Mouse (Mus musculus): ENCODE measurements at regions not wholly inside any gene's neighbourhood (a gene's known extent, or its start where the extent isn't known, plus 50 kb on each side); places are given as distances from the start of the nearest gene placed in this dataset.
A peak's percentile ranks its signal among the peaks of the same experiment; 100 is the strongest.

DNA sequence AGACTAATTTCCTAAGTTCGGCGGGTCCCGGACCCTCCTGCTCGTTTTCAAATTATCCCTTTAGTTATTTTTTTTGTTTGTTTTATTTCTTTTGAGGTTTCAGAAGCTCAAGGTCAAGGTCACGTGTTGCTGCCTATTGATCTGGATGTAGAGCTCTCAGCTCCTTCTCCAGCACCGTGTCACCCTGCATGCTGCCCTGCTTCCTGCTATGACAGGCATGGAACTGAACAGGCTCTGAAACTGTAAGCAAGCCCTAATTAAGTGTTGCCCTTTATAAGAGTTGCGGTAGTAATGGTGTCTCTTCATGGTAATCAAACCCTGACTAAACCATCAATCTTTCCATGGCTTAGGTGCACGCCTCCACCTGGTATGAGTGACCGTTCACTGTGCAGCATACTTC lies 319.2 kb downstream of the Mex3b start:
- TF ChIP-seq CTCF (IDR thresholded peaks at IDR 0.05; ENCODE audit: borderline replicate concordance, extremely low read depth, insufficient read depth, insufficient read length) = no peak
- TF ChIP-seq POLR2A (IDR thresholded peaks at IDR 0.05; ENCODE audit: borderline replicate concordance, extremely low read depth, insufficient read depth, insufficient read length, poor library complexity, severe bottlenecking) = no peak
- no peak for DNase-seq (ENCODE audit: low read depth)

DNA sequence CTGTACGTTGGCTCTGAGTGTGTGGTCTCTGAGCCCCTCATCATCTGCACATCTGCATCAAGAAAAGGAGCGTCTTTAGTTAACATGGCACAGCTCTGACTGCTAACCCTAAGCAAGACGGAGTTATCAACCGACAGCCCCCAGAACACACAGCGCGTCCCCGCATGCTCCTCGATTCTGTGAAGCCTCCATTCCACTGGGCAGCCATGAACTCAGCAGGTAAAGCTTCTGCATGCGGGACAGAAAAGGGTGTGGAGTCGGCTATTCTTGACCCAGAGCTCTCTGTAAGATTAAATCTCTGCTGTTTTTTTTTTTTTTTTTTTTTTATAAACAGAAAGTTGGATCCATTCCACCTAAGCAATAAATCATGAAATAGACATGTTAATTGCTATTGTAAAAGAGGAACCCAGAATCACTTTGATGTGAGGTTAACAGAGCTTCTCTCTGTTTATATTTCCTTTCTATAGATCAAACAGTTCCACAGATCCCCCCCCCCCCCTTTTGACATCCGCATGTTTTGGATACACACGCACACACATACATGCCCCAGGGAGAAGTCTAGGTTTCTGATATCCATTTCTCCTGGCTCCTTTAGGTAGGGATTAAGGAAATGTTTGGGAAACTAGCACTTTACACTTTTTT lies 328.9 kb downstream of the Mex3b start:
- TF ChIP-seq CTCF (IDR thresholded peaks at IDR 0.05; ENCODE audit: borderline replicate concordance, extremely low read depth, insufficient read depth, insufficient read length) (no peak), POLR2A (IDR thresholded peaks at IDR 0.05; ENCODE audit: borderline replicate concordance, extremely low read depth, insufficient read depth, insufficient read length, poor library complexity, severe bottlenecking) (no peak)
- DNase-seq (ENCODE audit: low read depth) = no peak

DNA sequence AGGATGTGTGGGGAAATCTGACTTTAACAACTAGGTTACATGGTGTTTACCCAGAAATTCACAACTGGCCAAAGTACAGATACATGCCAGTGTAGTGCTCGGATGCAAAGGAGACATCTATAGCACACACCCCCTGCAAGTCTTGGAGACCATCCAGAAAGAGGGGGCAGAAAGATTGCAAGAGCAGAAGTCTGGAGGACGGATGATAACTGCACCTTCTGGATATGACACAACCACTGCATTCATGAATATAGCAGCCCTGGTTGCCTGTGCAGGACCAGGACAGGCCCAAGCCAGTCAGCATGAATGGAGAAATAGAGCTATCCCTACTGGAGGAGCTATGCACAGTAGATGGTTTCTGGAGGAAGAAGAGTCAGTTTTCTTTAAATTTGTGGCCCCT lies 330.4 kb downstream of the Mex3b start:
- no peak for DNase-seq (ENCODE audit: low read depth)
- no peak for TF ChIP-seq CTCF (IDR thresholded peaks at IDR 0.05; ENCODE audit: borderline replicate concordance, extremely low read depth, insufficient read depth, insufficient read length)
- TF ChIP-seq POLR2A (IDR thresholded peaks at IDR 0.05; ENCODE audit: borderline replicate concordance, extremely low read depth, insufficient read depth, insufficient read length, poor library complexity, severe bottlenecking) = no peak

DNA sequence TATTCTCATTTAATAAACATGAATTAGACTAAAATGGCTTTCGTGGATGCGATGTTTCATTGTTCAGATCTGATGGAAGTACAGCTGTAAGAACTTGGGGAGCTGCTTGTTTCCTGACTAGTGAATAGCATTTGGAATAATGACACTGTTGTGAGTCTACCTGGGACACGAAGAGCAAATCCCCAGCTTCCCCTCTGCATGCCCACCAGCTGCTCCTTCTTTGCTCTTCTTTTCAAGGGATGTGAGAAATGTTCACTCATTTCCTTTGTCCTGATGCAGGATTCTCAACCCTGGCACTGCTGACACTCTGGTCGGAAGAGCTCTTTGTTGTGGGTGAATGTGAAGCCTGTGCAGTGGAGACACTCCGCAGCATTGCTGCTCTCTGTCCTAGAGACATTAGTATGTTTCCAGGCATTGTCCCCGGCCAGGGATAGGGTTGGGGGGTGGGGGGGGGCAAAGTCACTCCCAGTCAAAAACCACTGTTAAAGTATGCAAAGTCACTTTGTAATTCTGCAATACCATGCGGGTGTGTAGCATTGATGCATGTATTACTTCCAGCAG lies 334.1 kb downstream of the Mex3b start:
- DNase-seq (ENCODE audit: low read depth) = peak; percentile 77
- TF ChIP-seq CTCF (IDR thresholded peaks at IDR 0.05; ENCODE audit: borderline replicate concordance, extremely low read depth, insufficient read depth, insufficient read length) = no peak
- no peak for TF ChIP-seq POLR2A (IDR thresholded peaks at IDR 0.05; ENCODE audit: borderline replicate concordance, extremely low read depth, insufficient read depth, insufficient read length, poor library complexity, severe bottlenecking)

DNA sequence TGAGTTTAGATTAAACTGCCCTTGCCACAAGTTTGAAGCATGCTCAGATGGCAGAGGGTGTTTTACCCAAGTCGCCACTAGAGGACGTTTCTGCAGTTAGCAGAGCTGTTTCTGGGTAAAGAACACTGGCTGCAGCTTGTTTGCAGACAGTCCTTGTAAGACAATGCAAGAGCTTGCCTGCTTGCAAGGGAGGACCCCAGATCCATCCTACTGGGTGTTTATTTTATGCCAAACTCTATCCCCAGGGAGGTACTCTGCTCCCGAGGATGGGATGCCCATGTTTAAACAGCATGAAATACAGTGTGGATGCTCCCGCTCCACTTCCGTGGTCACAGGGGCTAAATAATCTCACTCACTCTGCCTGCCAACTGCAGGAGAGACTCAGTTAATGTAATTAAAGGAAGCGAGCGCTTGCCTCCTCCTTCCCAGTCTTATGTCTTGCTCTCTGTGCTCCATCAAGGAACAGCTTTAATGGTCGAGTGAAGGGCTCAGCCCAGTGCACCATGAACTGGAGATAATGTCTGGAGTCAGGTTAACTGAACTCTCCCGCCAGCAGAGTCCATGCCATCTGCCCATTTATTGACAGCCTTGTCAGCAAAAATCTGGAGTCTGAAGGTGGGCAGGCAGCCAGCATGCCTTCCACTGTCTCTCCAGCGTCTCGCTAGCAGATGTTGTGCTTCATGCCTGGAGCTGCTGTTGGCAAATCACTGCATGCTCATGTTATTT lies 334.8 kb downstream of the Mex3b start:
- DNase-seq (ENCODE audit: low read depth) = peak; percentile 96
- TF ChIP-seq CTCF (IDR thresholded peaks at IDR 0.05; ENCODE audit: borderline replicate concordance, extremely low read depth, insufficient read depth, insufficient read length) (peak; percentile 78), POLR2A (IDR thresholded peaks at IDR 0.05; ENCODE audit: borderline replicate concordance, extremely low read depth, insufficient read depth, insufficient read length, poor library complexity, severe bottlenecking) (peak; percentile 29; the same call in 1 of the 2 replicates)

DNA sequence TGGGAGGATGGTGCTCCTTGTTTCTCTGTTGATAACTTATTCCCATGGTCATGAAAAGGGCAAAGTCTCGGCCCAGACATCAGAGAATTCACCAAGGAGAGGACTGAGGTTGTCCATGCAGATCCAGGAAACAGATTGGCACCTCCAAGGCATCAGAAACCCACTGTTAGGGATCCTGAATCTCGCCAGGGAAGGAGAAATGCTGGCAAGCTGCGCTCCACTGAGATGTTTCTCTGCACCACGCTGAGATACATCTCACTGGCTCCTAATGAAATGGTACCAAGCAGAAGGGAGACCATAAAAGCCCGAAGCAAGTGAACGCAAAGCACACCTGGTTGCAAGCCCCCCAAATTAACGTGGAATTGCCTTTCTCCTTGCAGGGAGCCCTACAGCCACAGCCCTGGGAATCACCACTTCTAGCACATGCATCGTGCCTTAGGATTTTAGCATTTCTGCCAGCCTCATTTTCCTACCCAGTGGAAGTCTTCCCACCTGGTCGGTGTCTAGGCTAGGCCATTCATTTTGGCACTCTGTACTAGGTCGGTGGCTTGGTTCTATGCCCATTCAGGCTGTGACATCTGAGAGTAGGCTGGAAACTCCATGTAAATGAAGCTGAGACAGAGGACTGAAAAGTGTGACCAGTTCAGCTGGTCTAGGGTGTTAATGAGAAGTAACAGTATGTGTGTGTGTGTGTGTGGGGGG lies 336.3 kb downstream of the Mex3b start:
- no peak for DNase-seq (ENCODE audit: low read depth)
- TF ChIP-seq CTCF (IDR thresholded peaks at IDR 0.05; ENCODE audit: borderline replicate concordance, extremely low read depth, insufficient read depth, insufficient read length) (no peak), POLR2A (IDR thresholded peaks at IDR 0.05; ENCODE audit: borderline replicate concordance, extremely low read depth, insufficient read depth, insufficient read length, poor library complexity, severe bottlenecking) (no peak)

DNA sequence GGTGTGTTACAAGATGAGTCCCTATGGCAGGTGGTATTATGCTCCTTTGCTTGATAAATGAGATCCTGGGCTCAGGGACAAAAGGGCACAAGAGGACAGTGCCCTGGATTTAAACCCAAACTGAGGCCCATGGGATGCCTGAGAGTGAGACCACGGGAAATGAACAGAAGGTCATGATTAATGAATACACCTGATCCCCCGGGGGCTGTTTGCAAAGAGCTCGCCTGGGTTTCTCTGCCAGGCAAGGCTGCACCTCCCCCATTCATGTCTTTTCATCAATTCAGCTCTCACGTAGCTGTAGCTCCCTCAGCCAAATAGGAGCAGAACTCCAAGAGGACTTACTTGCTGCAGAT lies 336.9 kb downstream of the Mex3b start:
- peak; percentile 90 for DNase-seq (ENCODE audit: low read depth)
- no peak for TF ChIP-seq CTCF (IDR thresholded peaks at IDR 0.05; ENCODE audit: borderline replicate concordance, extremely low read depth, insufficient read depth, insufficient read length)
- no peak for TF ChIP-seq POLR2A (IDR thresholded peaks at IDR 0.05; ENCODE audit: borderline replicate concordance, extremely low read depth, insufficient read depth, insufficient read length, poor library complexity, severe bottlenecking)

DNA sequence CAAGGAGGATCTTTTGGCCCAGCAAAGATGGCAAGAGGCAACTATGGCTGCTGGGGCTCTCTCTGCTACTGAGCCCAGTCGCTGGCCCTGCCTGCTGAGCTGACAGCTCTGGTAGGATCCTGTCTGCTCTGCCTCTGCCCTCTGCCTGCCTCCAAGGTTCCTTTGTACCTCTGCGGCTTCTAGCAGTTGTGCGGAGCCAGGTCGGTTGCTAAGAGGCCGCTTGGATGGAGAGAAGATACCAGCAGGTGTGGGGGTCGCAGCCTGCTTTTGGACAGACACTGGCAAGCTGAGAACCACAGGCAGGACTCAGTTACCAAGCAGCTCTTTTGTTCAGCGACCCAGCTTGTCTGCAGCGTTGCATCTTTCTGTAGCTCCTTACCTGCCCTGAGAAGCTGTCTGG lies 337.6 kb downstream of the Mex3b start:
- TF ChIP-seq CTCF (IDR thresholded peaks at IDR 0.05; ENCODE audit: borderline replicate concordance, extremely low read depth, insufficient read depth, insufficient read length) (no peak), POLR2A (IDR thresholded peaks at IDR 0.05; ENCODE audit: borderline replicate concordance, extremely low read depth, insufficient read depth, insufficient read length, poor library complexity, severe bottlenecking) (no peak)
- peak; percentile 57 for DNase-seq (ENCODE audit: low read depth)

DNA sequence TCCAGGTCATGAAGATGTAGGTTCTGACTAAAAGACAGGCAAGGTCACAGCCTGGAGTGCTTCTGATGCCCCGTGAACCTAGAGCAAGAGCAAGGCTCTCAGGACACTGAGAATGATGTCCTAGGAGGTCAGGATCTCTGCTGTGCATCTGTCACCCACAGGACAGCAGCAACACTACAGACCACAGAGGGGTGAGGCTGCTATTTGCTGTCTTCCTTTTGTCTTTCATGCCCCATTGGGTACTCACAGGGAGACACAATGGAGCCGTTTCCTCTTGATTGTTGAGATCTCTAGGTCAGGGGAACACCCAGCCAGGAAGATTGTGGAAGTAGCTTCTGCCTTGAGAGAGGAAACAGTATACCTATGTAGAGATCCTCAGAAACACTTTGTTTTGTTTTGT lies 339.9 kb downstream of the Mex3b start:
- no peak for DNase-seq (ENCODE audit: low read depth)
- no peak for TF ChIP-seq CTCF (IDR thresholded peaks at IDR 0.05; ENCODE audit: borderline replicate concordance, extremely low read depth, insufficient read depth, insufficient read length)
- TF ChIP-seq POLR2A (IDR thresholded peaks at IDR 0.05; ENCODE audit: borderline replicate concordance, extremely low read depth, insufficient read depth, insufficient read length, poor library complexity, severe bottlenecking) = no peak

DNA sequence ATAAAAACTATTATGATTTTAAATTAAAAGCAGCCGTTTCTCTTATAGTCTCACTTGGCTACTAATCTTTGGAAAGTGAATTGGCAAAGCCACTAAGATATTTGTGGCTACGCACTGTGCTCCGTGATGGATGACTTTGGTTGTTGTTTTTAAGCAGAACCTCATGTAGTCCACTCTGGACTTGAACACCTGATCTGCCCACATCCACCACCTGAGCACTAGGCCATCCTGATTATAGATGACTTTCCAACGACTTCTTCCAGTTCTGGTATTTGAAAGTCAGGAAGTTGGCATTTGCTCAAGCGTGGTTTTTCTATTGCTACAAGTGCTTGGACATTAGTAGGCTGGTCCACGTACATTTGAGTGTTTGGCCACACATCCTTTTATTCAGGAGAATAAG lies 344.5 kb downstream of the Mex3b start:
- no peak for TF ChIP-seq CTCF (IDR thresholded peaks at IDR 0.05; ENCODE audit: borderline replicate concordance, extremely low read depth, insufficient read depth, insufficient read length)
- no peak for TF ChIP-seq POLR2A (IDR thresholded peaks at IDR 0.05; ENCODE audit: borderline replicate concordance, extremely low read depth, insufficient read depth, insufficient read length, poor library complexity, severe bottlenecking)
- DNase-seq (ENCODE audit: low read depth) = no peak

DNA sequence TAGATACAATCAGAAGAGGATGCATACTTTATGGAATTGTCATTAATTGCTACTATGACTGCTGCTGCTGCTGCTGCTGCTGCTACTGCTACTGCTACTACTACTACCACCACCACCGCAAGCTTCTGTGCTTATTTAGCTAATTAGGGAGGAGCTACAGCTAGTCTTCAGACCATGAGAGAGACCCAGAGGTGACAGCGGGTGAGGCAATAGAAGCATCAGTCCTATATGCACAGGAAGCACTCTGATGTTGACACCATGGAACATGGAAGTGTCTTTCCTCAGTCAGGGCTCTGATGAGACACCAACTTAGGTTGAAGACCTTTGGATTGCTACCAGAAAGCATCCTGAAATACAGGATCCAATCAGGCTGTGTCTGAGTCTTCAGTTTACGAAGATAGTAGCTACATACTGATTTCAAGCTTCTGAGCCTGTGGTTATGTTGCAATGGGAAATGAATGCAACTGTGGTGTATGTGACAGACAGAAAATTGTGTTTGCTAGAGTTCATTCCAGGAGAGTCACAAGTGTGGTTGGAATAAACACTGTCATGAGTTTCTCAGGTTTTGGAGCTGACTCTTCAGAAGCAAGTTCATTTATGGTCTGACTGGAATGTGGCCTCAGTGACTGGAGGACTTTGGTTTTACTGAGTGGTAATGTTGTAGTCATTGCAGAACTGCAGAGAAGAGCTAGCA lies 355.0 kb downstream of the Mex3b start:
- no peak for TF ChIP-seq CTCF (IDR thresholded peaks at IDR 0.05; ENCODE audit: borderline replicate concordance, extremely low read depth, insufficient read depth, insufficient read length)
- TF ChIP-seq POLR2A (IDR thresholded peaks at IDR 0.05; ENCODE audit: borderline replicate concordance, extremely low read depth, insufficient read depth, insufficient read length, poor library complexity, severe bottlenecking) = no peak
- DNase-seq (ENCODE audit: low read depth) = no peak

Measured in brain, embryonic 14.5 days (tissue).